Mouse (Mus musculus): ENCODE results near the gene Lyrm4.

- TF ChIP-seq CTCF (IDR thresholded peaks at IDR 0.05; ENCODE audit: extremely low read depth, insufficient read length, insufficient replicate concordance, low read depth, low read length) = no peak
- TF ChIP-seq POLR2A (IDR thresholded peaks at IDR 0.05; ENCODE audit: low read depth, low read length) = no peak
Measured at GRCm38 (mm10) chr13:36129360-36130054, 12.2 kb upstream of the Lyrm4 start.
